Mouse (Mus musculus) cerebellum, postnatal 36 days (tissue): ENCODE measurements at regions not wholly inside any gene's neighbourhood (a gene's known extent, or its start where the extent isn't known, plus 50 kb on each side); places are given as distances from the start of the nearest gene placed in this dataset.

Experiments
- DNase-seq, 2 experiments: peaks; one replicate each; pipeline ENCODE4 v3.0.0; 2021 to 2022; ENCODE audit warnings: mixed read lengths in 2 of 2

DNA sequence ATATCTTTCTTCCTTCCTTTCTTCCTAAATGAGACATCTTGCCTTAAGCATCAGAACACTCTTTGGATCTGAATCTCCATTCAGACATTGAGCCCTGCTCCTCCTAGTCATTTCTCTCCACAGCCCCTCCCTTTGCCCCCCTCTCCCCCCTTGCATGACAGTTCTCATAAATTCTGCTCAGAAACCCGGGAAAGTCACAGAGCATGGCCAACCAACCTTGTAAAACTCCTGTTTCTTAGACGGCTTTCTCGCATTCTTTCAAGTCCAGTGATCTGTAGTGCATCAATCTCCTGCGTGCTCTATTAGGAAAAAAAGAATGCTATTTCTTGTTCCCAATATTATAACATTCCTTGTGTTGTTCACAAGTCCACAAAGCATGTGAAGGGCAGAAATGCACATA lies 124.6 kb downstream of the Ugt8a start:
- DNase-seq: no peak

DNA sequence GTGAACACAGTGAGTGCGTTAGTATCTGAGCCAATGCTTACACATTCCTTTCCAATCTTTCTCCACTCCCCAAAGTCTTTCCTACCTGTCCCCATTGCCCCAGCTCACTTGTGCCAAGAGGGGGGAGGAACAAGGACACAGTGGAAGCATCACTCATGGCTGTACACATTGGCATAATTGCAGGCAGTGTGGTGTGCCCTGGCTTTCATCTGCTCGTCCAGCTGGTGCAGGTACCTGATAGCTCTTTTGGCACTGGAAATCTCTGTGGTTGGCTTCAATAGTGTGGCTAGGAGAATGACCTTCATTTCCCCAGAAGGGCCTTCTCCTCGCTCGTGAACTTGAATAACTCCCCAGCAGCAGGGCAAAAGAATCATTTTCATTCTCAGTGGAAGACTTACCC lies 125.6 kb downstream of the Ugt8a start:
- DNase-seq: peak in 1 of 2 experiments; percentile 4

DNA sequence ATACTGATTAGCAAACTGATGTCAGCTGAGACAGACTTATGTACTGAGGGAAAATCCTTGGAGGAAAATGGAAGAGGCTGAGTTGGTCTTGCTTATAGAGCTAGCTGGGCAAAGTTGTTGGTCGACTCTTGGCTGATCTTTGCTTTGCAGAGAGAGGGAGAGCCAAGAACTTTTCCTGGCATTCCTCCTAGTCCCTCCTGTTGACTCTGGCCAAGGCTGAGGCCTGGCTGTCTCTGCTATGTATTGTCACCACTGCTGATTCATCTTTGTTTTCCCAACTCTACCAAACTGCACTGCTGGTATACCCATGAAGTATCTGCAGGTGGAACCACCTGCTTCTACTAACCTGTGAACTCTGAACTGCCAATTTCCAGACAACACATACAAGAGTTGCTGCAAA lies 143.8 kb downstream of the Ugt8a start:
- no peak for DNase-seq

DNA sequence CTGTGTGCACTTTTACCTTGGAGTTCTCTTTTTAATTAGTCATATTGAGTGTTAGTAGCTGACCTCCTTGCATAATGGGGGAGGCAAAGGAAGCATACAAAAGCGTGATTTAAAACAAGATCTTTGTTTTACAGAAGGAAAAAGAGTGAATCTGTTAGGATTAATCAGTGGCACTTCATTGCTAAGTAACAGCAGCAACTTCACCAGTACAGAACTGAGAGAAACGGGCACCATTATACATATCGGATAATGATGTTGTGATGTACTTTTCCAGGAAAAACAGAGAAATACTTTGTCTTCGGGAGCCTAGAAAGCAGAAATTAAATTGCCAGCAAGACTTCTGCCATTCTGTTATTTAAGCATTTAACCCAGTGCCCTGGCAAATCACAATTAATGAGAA lies 157.1 kb downstream of the Ugt8a start:
- no peak for DNase-seq

DNA sequence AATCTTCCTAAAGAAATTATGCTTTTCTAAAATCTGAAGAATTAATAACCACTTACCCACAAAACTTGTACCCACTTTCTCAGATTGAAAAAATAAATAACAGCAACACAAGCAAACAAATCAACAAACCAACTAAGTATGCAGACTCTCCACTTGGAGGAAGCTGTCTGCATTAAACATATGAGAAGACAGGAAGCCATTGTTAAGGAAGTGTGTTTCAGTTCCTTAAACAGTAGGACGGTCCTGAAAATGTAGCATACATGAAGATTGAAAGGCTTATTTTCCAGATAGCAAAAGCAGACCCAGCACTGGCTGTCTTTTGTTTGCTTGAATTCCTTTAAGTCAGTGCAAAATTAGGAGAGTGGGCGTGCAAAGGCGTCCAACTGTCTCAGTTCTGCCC lies 158.2 kb downstream of the Ugt8a start:
- DNase-seq: no peak
